Mouse (Mus musculus) retina, adult 2 months (tissue): ENCODE results near the gene Guk1.

Source experiments
- DNase-seq: peaks from one replicate; pipeline ENCODE4 v3.0.0-alpha.2; 2012; ENCODE audit warnings: low read depth, low spot score

Guk1 gene

DNA sequence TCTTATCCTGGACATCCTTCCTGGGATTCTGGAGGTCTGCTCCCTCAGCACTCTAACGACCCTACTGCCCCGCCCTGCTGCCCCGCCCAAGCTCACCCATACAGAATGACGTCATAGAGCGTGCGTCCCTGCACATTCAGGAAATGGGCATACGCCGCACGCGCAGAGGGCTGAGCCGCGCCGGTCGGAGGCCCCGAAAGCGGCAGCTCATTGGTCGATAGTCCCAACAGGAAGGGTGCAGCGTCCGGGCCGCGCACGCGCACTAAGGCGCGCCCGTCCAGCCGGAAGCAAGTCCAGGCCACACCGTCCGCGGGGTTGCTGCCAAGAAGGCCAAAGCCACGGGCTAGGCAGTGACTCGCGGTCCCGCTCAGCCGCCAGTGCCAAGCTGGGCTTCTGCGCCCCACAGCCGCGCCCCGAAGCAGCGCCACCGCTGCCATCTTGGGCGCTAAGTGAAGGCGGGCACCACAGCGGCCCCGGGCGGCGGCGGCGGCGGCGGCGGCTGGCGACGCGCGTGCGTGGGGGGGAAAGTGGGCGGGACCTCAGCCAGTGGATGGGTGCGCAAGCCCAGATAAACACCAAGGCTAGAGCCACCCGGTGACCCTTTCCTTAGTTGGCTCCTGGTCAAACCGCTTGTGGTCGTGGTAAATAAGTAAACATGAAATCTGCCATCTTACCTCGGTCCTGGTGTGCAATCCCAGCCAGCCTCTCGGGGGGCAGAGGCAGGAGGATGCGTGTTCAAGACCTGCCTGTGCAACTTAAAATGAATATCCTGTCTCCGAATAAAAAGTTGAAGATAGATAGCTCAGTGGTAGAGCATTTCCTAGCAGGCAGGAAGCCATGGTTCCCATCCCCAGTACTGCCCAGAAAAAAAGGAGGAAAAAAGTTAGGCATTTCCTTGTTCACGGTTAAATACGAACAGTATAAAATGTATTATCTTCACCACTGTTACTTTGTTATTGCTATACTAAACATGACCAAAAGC lies 28.5 kb downstream of the Guk1 start, which contains the start of gene Iba57:
TSS of gene Iba57 (minus strand) at position 485 of the 982 bp plus-strand sequence.
- peak; percentile 94 for DNase-seq

DNA sequence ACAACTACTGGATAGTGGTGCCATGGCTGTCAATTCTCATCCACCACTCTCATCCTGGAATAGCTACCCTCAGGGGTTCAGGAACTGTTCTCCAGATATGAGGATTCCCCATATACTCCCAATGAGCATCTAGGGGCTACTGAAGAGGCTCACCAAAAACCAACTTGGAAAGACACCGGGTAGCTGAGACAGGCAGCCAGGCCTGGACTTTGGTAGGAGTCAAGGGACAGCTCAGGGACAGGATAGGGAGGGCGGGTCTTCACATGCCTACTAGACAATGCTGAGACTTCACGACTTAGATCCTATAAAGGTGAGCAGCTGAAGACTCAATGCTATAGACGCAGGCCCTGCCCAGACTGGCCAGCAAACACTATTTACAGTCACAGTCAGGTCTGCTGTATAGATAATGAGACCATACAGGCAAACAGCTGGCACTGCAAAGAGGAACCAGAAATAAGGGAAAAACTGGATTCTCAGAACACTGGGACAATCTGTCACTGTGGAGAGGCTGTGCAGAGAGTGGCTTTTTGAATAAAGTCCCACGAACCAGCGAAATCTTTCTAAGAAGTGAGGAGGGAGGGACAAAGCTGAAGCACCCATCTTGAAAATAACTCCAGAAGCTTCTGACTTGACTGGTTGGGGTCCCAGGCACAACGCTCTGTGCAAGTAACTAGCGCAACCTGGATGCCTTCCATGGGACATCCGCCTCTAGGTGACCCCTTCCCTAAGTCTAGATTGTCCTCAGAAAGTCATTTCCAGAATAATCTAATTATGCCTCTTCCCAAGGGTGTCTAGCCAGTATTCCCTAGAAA lies 29.4 kb downstream of the Guk1 start:
- no peak for DNase-seq

DNA sequence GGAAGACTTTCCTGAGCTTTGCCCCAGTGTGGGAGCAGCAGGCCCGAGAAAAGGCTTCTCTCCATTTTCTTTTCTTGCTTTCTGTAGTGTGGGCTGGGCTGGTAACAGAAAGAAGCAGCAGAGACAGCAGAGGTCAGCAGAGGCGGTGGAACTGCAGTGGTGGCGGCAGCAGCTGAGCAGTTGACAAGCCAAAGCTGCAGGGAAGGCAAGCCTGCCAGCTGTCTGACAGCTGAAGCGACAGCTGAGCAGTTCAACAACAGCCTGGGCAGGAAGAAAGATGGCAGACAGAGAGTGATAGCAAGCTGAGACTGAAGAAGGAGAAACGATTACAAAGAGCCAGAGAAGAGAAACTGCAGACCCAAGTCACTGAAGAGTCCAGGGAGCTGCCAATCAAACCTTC lies 30.6 kb downstream of the Guk1 start:
- DNase-seq = no peak

DNA sequence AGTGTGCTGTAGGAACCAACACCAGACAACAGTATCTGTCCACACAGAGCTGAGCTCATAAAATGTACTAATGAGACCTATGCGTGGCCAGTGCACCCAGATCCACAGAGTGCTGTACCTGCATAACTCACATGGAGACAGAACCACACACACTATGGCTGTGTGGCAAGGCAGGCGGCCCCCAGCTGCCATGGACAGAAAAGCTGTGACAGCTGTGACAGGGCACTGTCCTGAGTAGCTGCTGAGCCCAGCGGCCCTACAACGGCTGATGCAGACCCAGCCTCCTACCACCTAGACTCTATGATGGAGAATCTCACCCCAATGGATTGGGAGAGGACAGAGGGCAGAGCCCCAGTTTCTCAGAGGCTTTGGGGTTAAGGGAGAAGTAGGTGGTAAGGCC lies 32.5 kb downstream of the Guk1 start:
- DNase-seq = no peak

DNA sequence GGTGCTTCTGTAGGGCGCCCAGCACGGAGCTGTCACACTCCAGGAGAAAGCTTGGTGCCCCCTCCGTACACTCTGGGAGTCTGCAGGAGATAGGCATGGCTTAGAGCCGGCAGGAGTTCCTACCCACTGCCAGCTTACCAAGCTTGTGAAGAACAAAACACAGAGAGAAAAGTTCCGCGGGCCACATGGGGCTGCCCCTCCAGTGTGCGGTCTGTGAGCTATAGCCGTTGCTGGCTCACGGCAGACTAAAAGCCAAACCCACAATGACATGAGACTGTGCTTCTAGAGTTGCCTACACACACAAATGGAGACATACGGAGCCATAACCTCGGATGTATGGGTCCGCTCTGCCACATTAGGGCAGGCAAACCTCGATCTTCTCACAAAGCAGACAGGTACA lies 32.9 kb downstream of the Guk1 start:
- DNase-seq = no peak

DNA sequence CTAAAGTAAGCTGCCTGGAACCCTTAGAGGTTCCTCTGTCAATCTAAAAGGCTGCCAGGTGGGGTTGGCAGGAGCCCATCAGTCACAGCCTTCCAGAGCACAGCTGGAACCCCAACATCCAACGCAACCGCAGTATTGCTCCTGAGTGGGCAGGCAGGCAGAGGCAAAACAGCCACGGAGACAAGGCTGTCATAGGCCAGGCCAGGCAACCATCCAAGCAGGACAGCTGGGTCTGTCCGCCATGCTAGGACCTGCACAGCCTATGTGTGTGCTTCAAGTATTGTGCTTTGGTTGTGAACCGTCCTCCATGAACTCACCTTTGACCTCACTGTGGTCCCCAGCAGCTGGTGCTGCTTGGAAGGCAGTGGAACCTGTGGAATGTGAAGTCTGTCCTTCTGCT lies 36.1 kb downstream of the Guk1 start:
- DNase-seq = no peak

DNA sequence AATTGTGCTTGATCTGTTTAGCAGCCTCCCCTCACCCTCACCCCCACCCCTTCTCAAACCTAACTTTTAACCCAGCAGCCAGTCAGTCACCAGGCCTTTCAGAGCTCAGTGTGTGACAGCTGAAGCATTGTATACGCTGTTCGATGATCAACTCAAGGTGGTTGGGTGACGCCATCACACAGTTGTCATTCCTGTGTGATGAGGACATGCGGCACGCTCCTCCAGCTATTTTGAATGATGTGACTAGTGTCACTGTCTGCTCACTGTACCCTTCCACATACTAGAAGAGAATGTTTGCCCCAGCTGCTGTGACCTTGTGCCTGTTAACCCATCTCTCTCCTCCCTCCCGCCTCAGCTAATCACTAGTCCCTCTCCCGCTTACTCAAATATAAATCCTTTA lies 37.8 kb downstream of the Guk1 start:
- no peak for DNase-seq

DNA sequence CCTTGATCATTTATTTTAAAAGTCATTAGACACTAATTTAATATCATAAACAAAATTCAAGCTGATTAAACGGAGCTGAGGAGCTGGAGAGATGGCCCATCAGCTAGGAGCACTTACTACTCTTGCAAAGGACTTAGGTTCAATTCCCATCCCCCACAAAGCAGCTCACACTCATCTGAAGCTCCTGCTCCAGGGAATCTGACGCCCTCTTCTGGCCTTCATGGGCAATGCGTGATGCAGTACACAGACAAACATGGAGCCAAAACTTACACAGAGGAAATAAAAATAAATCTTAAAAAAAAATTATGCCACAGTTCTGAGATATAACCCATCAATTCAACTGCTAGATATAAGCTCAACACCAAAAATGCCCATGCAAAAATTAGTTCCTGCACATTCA lies 40.3 kb downstream of the Guk1 start:
- DNase-seq = no peak

DNA sequence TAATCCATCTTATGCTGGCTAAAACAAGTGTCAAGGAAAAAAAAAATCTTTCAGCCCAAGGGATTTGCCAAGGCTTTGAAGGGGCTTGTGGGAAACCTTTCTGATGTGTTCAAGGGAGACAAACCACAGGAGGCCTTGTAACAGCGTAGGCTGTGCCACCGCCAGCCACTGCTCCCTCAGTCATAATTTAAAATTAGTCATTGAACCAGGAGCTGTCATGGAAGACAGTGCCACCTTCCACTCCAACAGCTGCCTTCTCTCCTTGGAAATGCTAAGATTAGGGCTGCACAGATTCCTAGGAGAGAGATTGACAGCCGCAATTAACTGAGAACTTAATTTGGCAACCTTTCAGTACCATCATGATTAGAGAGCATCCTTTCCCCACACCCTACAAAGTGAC lies 42.7 kb downstream of the Guk1 start:
- no peak for DNase-seq

DNA sequence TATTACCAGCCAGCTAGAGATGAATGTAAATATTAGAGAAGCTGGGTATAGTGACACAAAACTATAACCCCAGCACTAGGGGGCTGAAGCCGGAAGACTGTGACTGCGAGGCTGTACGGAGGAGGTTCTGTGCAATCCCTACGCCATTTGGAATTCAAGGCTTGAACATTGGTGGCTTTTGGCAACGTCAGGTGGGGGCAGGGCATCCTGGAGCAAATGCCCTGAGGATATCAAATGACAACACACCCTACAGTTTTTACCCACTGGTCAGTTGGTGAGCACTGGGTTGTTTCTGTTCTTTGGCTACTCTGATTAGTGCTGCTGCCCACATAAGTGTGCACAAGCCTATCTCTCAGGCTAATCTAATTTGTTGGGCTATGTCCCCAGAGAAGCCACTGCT lies 49.0 kb downstream of the Guk1 start:
- no peak for DNase-seq

DNA sequence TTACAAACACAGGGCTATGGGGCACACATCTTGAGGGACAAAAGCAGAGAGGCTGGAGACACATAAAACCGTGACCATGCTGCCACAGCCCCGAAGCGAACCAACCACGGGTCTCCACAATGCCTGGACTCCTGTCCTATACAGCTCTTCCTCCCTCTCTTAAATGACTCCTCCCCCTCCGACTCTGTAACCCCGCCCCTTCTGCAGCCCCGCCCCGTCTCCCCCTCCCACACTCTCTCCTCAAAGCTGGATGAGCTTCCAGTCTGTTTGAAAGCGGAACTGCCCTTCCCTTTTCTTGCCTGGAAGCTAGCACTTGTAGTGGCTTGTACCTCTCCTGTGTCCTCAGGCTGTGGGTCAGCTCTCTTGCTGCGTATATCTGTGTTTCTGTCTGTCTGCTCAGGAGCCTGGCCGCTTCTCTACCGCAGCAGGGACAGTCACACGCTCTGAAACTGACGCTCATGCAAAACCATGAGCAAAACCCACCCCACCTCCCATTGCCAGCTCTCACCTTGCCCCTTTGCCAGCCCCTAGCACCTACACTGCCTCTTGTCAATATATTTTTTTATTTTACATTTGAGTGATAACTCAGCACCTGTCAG lies 50.1 kb downstream of the Guk1 start:
- DNase-seq = no peak

DNA sequence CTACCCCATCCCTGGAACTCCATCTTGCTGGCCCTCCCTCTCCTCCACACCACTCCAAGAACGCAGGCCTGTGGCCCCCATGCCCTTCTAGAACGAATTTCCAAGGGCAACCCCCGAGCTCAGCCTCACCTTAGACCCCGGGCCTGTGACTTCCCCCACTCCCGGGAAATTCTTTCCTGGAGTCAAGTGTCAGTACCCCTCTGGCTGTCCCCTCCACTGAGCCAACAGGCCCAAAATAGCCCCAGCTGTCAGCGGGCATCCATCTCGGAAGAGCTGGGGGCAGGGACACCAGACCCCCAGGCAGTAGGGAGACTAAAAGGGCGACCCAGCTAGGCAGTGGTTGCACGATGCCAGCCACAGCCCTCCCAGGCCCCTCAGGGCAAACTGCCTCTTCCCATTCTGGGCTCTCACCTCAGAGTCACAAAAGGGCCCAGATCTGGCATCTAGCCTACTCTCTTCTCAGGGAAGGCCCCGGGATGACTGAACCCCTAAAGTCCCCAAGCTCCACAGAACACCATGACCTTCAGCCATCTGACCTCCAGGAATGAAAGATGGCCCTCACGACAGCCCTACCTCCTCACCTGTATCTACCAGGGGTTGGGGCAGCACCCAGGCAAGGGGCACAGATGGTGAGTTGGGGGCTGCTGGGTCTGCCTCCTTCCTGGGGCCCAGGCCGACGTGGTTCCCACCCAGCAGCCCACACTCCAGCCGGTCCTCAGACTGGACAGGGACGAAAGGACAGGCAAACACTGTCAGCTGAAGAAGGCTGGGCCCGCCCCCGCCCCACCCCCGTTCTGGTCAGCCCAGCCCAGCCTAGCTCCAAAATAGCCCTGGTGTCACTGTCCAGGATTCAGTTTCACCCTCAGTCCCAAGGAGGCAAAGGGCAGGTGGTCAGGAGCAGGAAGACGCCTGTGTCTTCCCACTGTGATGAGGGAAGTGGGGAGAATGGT lies 53.2 kb downstream of the Guk1 start:
- DNase-seq = no peak

DNA sequence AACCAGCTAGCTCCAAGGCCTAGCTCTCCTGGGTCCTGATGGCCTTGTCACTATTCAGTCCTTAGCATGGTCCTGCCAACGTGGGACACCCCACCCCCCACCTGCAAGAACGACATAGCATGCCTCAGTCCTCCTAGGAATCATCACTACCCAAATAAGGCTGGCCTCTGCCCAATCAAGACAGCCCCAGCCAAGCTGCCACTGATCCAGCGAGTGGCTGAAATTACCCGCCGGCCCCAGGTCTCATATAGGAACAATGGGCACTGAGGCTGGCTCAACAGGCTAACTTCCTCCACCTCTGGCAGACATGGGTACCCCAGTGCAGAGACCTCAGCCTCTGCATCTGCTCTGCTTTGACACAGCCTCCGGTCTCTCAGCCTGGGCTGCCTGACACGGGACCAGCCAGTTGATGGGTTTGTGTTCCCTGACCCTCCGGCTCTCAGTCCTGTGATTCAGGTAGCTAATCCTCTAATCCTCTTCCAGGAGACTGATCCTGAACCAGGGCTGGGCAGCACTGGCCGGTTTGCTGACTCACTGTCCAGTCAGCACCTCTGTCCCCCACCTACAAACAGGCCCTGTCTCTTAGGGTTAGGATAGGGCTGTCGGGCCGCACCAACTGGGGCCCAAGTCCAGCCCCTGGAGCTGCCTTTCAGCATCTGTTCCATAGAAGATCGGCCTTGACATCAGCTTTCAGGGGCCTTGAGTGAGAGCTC lies 54.9 kb downstream of the Guk1 start:
- DNase-seq = no peak

DNA sequence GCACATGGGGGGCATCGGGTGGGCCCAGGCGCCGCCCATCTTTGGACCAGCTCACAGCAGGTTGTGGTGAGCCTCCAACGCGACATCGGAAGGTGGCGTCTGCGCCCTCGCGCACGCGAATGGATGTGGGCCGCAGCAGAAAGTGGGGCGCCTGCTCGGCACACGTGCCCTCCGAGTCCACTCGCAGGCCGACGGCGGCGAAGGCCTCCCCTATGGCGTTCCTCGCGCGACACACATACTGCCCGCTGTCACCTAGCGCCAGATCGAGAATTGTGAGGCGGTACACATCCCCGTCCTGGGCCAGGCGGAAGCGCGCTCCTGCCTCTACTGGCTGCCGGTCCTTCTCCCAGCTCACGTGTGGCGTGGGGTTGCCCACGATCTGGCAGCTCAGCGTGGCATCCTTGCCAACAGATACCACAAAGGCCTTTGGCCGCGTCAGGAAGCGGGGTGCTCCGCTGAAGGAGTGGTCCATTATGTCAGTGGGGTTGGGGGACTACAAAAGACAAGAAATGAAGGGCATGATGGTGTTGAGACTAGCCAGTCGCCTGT lies 56.0 kb downstream of the Guk1 start, which contains the start of gene Obscn:
TSS of gene Obscn (minus strand) at position 499 of the 549 bp plus-strand sequence.
- no peak for DNase-seq

DNA sequence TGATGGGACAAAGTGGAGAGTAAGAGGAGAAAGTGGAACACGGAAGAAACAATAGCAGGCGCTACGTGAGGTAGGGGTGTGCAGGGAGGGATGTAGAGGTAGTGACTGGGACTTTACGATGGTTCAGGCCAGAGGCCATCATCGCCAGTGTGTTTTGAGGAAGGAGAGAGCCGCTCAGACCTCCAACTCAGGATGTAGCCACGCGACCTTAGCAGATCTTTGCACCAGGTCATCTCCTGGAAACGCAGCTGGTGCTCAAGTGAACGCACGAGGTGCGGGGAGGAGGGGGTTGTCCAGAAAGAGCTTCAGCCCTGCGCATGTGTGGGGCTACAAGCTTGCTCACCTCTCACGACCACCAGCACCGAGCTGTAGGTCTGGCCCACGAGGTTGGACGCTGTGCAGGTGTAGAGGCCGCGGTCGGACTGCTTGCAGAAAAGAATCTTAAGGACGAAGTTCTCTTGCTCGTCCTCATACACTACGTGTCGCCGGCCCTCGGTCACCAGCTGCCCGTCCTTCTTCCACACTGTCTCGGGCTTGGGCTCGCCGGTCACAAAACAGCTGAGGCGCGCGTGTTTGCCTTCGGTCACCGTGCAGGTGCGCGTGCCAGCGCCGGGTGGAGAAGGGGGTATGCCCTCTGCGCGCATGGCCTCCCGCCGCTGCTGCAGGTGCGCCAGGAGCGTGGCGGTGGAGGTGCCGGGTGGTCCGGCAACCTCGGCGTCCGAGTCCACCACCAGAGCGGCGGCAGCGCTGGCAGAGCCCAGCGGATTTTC lies 56.8 kb downstream of the Guk1 start:
- DNase-seq = no peak

DNA sequence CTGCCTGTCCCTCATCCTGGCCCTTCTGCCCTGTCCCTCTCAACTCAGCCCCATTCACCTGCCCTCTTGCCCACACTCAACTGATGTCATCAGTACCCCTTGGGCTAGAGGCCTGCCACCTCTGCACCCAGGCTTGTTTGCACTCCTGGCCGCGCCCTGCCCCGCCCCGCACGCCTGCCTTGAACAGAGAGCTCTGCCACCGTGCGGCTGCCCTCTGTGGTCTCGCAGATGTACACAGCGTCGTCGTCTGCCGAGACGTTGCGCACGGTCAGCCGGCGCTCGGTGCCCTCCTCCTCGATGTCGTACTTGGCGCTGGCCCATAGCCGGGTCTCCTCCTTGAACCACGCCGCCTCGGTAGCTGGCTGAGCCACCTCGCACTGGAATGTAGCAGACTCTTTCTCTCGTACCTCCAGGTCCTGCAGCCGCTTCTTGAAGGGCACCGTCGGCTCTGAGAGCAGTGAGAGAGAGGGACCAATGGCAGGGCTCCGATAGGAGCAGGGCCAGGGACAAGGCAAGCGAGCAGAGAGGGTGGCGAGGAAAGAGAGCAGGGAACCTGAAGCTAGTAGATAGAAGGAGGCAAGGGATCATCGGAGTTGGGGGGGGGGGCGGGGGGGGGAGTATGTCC lies 57.5 kb downstream of the Guk1 start:
- DNase-seq = no peak
